Mouse (Mus musculus) olfactory bulb, adult 2 months (tissue): ENCODE results near the gene Csmd2. TPM values are rescaled to one million over a fixed set of nuclear protein-coding genes. Genes with fewer than 3 reads are reported as not detected.

ENCODE experiments used
- H3K27ac ChIP-seq: fragments of 200-500 bp; 2 replicates; pipeline ENCODE4 v1.5.1; 2012; ENCODE audit warnings: low read depth, low read length; ENCODE audit not compliant: insufficient read depth
- H3K4me1 ChIP-seq: fragments of 200-500 bp; 2 replicates; pipeline ENCODE4 v1.6.1; 2012; ENCODE audit warnings: low read length; ENCODE audit not compliant: control insufficient read depth, insufficient read depth
- H3K4me3 ChIP-seq: fragments of 200-500 bp; 2 replicates; pipeline ENCODE4 v1.5.1; 2012; ENCODE audit warnings: mild to moderate bottlenecking, low read depth, low read length, moderate library complexity; ENCODE audit not compliant: insufficient read depth
- CTCF ChIP-seq: fragments of 200-500 bp; IDR thresholded peaks from 2 replicates; pipeline ENCODE4 v1.5.1; 2012; ENCODE audit warnings: low read depth, mild to moderate bottlenecking, low read length, moderate library complexity; ENCODE audit not compliant: insufficient read depth
- POLR2A ChIP-seq: fragments of 200-500 bp; IDR thresholded peaks from 2 replicates; pipeline ENCODE4 v1.6.1; 2012; ENCODE audit warnings: mild to moderate bottlenecking, low read depth, low read length, moderate library complexity; ENCODE audit not compliant: insufficient read depth
- WGBS: fragments of 180-500 bp; shearing (Covaris S2); methylation state at CpG from one replicate; pipeline ENCODE4 v1.1.7; 2018; 5-methylcytosine and 5-hydroxymethylcytosine counted together
- polyA plus RNA-seq: library from polyadenylated mRNA; stranded (reverse); fragments of >200 nt; gene quantifications from 2 replicates; pipeline ENCODE4 v1.2.4, GENCODE M21; 2012; ENCODE audit warnings: low replicate concordance; ENCODE audit not compliant: missing spikeins, insufficient read depth, insufficient read length

The Csmd2 gene
- polyA plus RNA-seq, 1 experiment, result not detected

- Histone ChIP-seq H3K4me3 (no peak overlapping the region), H3K27ac (no peak overlapping the region), H3K4me1 (peaks cover 13% of the 10 kb centered on the region)
- 95% methylated on average over 2 of the region's 2 CpGs for WGBS
- TF ChIP-seq POLR2A (no peak), CTCF (no peak)
Measured at GRCm38 (mm10) chr4:127984426-127984825, 3.2 kb upstream of the Csmd2 start.

GRCm38 (mm10) chr4:127985874-127986273 lies 1.8 kb upstream of the Csmd2 start:
- WGBS, result 49% methylated on average over 10 of the region's 10 CpGs
- no peak overlapping the region for H3K4me3 ChIP-seq

GRCm38 (mm10) chr4:127986491-127987075 lies 1.1 kb upstream of the Csmd2 start:
- 23% methylated on average over 25 of the region's 25 CpGs for WGBS
- no peak for TF ChIP-seq CTCF
- no peak for TF ChIP-seq POLR2A
- Histone ChIP-seq H3K4me3 (peak overlapping the region; percentile 1; the same call in 1 of the 2 replicates), H3K27ac (no peak overlapping the region), H3K4me1 (peaks cover 19% of the 10 kb centered on the region)

More at GRCm38 (mm10) chr4:127985874-127986273, 1.8 kb upstream of the Csmd2 start:
- H3K4me1 ChIP-seq, result peaks cover 19% of the 10 kb centered on the region
- TF ChIP-seq CTCF (no peak), POLR2A (no peak)
- H3K27ac ChIP-seq, result 0 out of 2 replicates have a peak overlapping the region, but pooled peaks have one; percentile 17

- Histone ChIP-seq H3K4me3 (peak overlapping the region; percentile 62; the same call in 1 of the 2 replicates), H3K27ac (no peak overlapping the region), H3K4me1 (peaks cover 19% of the 10 kb centered on the region)
- TF ChIP-seq POLR2A (no peak), CTCF (no peak)
- 4% methylated on average over 10 of the region's 10 CpGs for WGBS
Measured at GRCm38 (mm10) chr4:127987270-127987669, 387 bp upstream of the Csmd2 start.

- Histone ChIP-seq H3K4me3 (peak overlapping the region; percentile 62), H3K4me1 (peaks cover 19% of the 10 kb centered on the region), H3K27ac (no peak overlapping the region)
- no peak for TF ChIP-seq POLR2A
- no peak for TF ChIP-seq CTCF
- 2% methylated on average over 38 of the region's 39 CpGs for WGBS
Measured at GRCm38 (mm10) chr4:127988526-127989180, 996 bp downstream of the Csmd2 start.

- H3K4me1 ChIP-seq, result peaks cover 19% of the 10 kb centered on the region
- TF ChIP-seq POLR2A (no peak), CTCF (peak; percentile 48; the same call in 1 of the 2 replicates)
- 18% methylated on average over 18 of the region's 18 CpGs for WGBS
- H3K27ac ChIP-seq, result no peak overlapping the region
- H3K4me3 ChIP-seq, result peak overlapping the region; percentile 62
Measured at GRCm38 (mm10) chr4:127989347-127989995, 1.8 kb downstream of the Csmd2 start.

- no peak overlapping the region for H3K27ac ChIP-seq
- TF ChIP-seq CTCF (no peak), POLR2A (no peak)
- H3K4me3 ChIP-seq, result no peak overlapping the region
- WGBS, result 76% methylated on average over 3 of the region's 3 CpGs
- H3K4me1 ChIP-seq, result peaks cover 15% of the 10 kb centered on the region
Measured at GRCm38 (mm10) chr4:127999281-127999680, 11.6 kb downstream of the Csmd2 start.

GRCm38 (mm10) chr4:128002638-128003101 lies 15.0 kb downstream of the Csmd2 start:
- Histone ChIP-seq H3K4me3 (no peak overlapping the region), H3K27ac (no peak overlapping the region; the same call in 1 of the 2 replicates), H3K4me1 (peaks cover 15% of the 10 kb centered on the region)
- no peak for TF ChIP-seq POLR2A
- TF ChIP-seq CTCF, result no peak
- 53% methylated on average over 4 of the region's 4 CpGs for WGBS
